Mouse (Mus musculus) left cerebral cortex, postnatal 14 days (tissue): ENCODE results near the gene Ccnl1. TPM values are rescaled to one million over a fixed set of nuclear protein-coding genes. Genes with fewer than 3 reads are reported as not detected.

ENCODE experiments used
- DNase-seq, 2 experiments: peaks; one replicate each; pipeline ENCODE4 v3.0.0; 2021 to 2022; ENCODE audit warnings: low spot score in 2 of 2, mixed read lengths in 1 of 2
- intact Hi-C: fragments of 180-260 bp; cut with DNase I; formaldehyde crosslinking; loops from one replicate; pipeline ENCODE4 v1.15.1; 2025
- total RNA-seq, 2 experiments: library from RNA; stranded (reverse); gene quantifications; 2 replicates each; pipeline ENCODE4 v1.2.3; 2021

The Ccnl1 gene
- total RNA-seq, 2 experiments from 2014 or later = 45.7 to 50.8 TPM

DNA sequence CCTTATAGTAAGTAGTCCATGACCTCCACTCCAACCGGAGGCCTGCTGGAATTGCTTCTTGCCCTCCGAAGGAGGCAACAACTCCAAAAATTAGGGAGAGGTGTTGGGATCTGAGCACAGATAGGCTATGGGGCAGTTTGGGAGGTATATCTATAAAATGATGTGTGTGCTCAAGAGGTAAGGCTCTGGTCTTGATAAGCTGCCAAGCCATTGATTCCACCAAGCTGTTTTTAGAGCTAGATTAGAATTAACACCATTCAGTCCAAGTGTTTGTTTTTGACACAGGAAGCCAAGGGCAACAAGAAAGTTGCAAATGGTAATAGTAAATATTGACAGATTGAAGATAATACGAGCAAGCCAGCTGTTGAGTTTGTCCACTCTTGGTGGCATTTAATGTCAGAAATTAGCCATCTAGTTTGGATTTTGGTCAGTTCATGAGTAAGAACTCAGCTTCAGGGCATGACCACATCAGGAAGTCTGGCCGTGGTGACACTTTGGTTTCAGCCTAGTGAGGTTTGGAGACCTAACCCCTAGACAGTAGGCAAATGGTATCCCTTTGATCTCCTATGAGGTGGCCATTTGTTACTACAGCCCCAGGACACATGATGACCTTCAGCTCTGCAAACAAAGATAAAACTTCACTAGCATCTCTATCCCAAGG is 4.4 kb upstream of the Ccnl1 start:
- DNase-seq = no peak
- intact Hi-C loops = no loop called here

DNA sequence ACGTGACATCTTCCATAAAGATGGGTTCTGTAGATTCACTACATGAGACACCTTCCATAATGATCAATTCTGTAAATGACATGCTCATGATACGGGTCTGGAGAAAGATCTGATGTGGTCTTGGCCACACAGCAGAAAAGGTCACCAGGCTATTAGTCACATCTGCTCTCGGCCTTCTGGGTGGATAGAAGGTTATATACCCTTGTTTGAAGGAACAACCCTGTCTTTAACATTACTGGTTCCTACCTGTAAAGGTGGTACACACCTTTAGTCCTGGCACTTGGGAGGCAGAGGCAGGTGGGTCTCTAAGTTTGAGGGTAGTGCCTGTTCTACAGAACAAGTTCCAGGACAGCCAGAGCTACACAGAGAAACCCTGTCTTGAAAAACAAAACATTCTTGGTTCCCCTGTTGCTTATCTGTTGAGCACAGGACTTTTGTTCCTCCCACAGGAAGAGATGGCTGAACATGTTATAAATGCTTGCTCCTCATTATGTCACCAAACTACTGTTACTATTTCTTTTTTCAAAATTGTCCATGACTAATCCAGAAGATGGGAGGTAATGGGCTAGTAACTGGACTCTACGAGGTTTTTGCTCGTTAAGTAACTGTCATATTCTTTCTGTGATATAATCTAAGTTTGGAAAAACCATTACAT is 2.4 kb upstream of the Ccnl1 start:
- DNase-seq = no peak
- intact Hi-C loops = no loop called here

- no peak for DNase-seq
- intact Hi-C loops = no loop called here
These were observed 1.5 kb upstream of the Ccnl1 start for GRCm38 (mm10) chr3:65959416-65960001.

- DNase-seq = peak in 1 of 2 experiments; percentile 22
- intact Hi-C loops = no loop called here
These were observed 764 bp upstream of the Ccnl1 start for GRCm38 (mm10) chr3:65958840-65959185.

GRCm38 (mm10) chr3:65957271-65958101 is 563 bp downstream of the Ccnl1 start:
- peak; percentile 37 to 61 for DNase-seq
- intact Hi-C loops = loop anchor here (2.0 kb wide), 1 partner anchor 17 kb away; no protein-coding TSS in a partner anchor

DNA sequence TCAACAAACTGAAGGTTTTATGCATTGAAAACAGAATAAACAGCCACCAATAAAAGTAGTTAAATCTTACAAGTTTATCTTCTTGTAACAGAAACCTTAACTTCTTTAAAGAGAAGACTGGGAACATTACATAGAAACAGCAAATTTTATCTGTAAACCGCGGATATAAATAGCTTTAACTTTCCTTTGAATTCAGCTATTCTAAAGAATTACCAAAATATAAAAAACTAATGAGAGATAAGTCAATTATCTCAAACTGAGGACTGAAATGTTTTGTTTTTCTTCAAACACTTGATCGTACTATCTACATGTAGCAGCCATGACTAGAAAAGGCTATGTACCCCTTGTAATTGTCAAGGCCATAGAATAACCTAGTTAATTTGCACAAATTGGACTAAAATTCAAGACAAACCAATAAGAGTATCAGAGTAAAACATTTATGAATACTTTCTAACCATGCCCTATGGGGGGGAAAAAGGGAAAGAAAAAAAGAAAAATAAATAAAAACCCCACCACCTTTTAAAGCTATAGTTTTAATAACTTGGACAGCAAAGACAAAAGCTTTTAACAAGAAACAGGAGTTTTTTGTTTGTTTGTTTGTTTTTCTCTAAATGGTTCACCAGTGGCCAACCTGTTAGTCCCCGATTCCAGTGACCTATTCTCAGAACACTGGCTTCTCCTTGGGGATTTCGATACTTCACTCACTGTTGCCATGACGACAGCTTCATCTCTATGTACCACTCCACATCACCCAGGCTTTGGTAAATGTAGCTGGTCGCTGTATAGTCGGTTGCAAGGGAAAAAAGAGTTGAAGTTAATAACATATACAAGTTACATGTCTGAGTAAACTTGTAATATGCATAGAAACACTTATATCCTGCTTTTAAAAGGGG is 3.3 kb downstream of the Ccnl1 start:
- intact Hi-C loops = no loop called here
- no peak for DNase-seq

DNA sequence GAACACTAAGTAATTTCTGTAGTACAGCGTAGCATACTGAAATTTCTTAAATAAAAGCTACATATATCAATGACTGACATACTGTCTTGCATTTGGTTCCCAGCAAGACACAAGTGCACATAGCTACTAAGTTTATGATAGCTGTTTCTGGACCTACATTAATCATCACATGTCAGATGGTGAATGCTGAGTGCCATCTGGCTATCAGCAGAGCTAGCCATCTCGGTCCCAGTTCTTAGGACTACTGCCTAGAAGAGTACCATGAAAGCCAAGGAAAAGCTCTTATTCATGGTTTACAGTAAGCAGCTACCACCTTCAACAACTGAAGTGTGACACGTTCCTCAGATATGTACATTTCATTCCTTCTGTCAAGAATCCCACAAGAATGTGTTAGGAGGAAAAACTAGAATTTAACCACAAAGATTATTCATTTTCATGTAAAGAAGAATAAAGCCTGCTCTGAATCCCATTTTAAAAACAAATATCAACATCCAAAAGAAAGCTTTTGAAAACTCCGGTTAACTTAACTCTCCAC is 7.2 kb downstream of the Ccnl1 start:
- DNase-seq = no peak
- intact Hi-C loops = no loop called here

DNA sequence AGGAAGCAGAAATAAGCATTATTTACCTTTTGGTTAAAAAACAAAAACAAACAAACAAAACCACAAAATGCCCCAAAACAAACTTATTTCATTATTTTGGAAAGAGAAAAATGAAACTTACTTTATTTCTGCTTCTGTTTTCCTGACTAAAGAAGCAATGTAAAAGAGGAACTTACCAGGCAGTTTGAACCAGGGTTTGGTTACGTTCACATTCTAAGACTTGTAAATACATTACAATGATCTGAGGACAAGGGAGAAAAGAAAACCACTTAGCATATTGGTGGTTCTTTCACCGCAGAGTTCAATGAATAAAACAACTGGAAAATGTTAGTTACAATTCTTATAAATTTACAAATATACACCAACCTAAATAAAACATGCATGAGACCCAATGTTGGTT is 7.7 kb downstream of the Ccnl1 start:
- intact Hi-C loops = no loop called here
- no peak for DNase-seq

GRCm38 (mm10) chr3:65945277-65945932 is 12.6 kb downstream of the Ccnl1 start:
- intact Hi-C loops = no loop called here
- no peak for DNase-seq

DNA sequence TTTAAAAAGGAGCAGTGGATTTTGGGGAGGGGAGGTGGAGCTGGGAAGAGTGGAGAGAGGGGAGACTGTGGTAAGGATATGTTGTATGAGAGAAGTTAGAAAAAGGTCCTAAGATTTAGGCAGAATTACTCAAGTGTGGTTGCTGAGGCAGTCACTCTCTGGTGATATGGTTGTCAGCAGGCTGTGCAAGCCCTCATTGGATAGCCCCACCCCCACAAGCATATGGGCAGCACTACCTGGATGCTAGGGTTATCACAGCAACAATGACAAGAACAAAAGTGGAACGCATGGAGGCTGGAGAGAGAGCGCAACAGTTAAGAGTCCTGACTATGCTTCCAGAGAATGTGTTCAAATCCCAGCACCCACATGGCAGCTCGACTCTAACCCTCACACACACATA is 13.3 kb downstream of the Ccnl1 start:
- intact Hi-C loops = no loop called here
- no peak for DNase-seq

- intact Hi-C loops = no loop called here
These were observed 14.6 kb downstream of the Ccnl1 start for GRCm38 (mm10) chr3:65943453-65943852.

GRCm38 (mm10) chr3:65941052-65941451 is 17.0 kb downstream of the Ccnl1 start:
- intact Hi-C loops = no loop called here
- no peak for DNase-seq

More at GRCm38 (mm10) chr3:65943453-65943852, 14.6 kb downstream of the Ccnl1 start:
- no peak for DNase-seq

GRCm38 (mm10) chr3:65938211-65938610 is 19.8 kb downstream of the Ccnl1 start:
- peak; percentile 29 to 68 for DNase-seq
- intact Hi-C loops = loop anchor here (10.0 kb wide), 1 partner anchor 273 kb away; the partner anchor contains the start of gene Lekr1

- intact Hi-C loops = loop anchor here (10.0 kb wide), 1 partner anchor 272 kb away; the partner anchor contains the start of gene Lekr1
- DNase-seq = no peak
These were observed 21.7 kb downstream of the Ccnl1 start for GRCm38 (mm10) chr3:65936384-65936783.

DNA sequence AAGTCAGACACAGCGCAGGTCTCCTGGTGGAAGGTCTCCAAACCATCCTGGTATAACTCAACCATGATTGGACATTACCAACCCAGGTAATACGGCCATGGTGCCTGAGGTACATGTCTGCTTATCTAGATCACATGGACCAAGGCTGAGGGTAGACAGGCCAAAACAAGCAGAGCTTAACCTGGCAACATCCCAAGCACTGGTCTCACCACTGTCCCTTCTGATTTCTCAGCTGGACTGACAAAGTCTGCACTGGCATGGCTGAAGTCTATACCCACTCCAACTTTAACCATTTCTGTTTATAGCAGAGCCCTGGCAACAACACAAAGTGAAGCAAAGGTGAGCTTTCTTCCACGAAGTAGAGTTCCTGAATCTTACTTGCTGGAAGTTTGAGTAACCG is 22.9 kb downstream of the Ccnl1 start:
- no peak for DNase-seq
- intact Hi-C loops = loop anchor here (10.0 kb wide), 1 partner anchor 270 kb away; the partner anchor contains the start of gene Lekr1

DNA sequence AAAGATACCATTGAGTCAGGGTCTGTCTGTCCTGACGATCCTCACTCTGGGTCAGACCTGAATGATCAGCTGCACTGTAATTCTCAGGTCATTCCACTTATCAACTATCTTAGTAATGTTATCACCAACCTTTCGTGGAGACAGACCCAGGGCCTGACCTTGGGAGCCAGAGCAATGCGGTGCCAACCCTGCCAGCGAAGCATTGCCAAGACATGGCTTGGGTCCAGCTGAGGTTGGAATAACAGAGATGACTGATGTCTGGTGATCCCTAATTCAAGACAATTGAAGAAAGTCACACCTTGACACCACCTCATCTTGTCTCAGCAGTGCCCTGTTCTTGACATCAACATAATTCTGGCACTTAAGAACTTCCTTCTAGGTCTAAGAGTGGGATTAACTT is 24.3 kb downstream of the Ccnl1 start:
- no peak for DNase-seq
- intact Hi-C loops = loop anchor here (5.0 to 10.0 kb wide), 2 partner anchors 269 to 946 kb away; partner anchors contain the start of gene Lekr1

DNA sequence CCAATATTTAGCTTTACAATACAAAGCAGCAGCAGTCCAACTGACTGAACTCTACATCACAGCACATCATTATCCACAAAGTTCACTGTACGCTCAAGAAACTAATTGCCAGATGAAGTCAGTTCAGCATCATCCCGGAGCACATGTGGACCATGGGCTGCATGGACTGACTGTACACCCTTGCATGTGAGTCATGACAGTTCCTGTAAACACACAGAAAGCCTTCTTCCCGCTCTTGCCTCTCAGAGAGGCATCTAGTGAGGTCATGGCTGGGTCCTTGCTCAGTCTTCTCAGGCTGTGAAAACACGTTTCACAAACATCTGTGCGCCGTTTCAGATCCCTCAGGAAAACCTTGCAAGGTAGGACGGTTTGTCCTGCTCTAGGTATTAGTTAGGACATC is 26.5 kb downstream of the Ccnl1 start:
- no peak for DNase-seq
- intact Hi-C loops = loop anchor here (5.0 to 10.0 kb wide), 2 partner anchors 267 to 944 kb away; partner anchors contain the start of gene Lekr1

GRCm38 (mm10) chr3:65930636-65931035 is 27.4 kb downstream of the Ccnl1 start:
- intact Hi-C loops = loop anchor here (5.0 to 10.0 kb wide), 2 partner anchors 266 to 943 kb away; partner anchors contain the start of gene Lekr1
- no peak for DNase-seq
